Mouse (Mus musculus) adrenal gland, postnatal 10 days (tissue): ENCODE measurements around the gene Ccdc82. TPM values are rescaled to one million over a fixed set of nuclear protein-coding genes. Genes with fewer than 3 reads are reported as not detected.
A peak's percentile ranks its signal among the peaks of the same experiment; 100 is the strongest.

Experiments
- DNase-seq: peaks from one replicate; pipeline ENCODE4 v3.0.0; 2021; ENCODE audit warnings: mixed read lengths
- total RNA-seq, 2 experiments: library from RNA; stranded (reverse); gene quantifications; 2 replicates each; pipeline ENCODE4 v1.2.3; 2021

Ccdc82 gene
- total RNA-seq, 2 experiments from 2014 or later = 12.8 to 18.6 TPM

DNA sequence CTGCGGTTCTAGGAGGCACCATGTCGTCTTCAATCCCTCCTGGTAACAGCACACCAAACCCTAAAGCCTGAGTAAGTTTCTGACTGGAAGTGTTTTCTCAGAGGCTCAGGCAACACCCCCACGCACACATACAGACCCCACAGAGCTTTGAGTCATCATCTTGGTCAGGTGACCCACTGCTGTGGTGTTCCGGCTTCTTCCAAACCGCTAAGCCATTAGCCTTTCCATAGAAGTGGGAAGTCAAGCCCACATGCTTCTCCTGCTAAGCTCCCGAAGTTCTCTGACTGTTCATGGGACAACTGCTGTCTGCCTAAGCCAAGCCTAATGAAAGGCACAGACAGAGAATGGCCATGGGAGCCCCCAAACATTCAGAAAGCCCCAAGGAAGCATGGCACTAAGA, 52.4 kb downstream of the Ccdc82 start:
- no peak for DNase-seq

GRCm38 (mm10) chr9:13300041-13300441, 53.3 kb downstream of the Ccdc82 start:
- DNase-seq = peak; percentile 27

- no peak for DNase-seq
Measured at GRCm38 (mm10) chr9:13300891-13301782, 54.4 kb downstream of the Ccdc82 start.

GRCm38 (mm10) chr9:13302183-13302825, 55.5 kb downstream of the Ccdc82 start:
- DNase-seq = no peak

DNA sequence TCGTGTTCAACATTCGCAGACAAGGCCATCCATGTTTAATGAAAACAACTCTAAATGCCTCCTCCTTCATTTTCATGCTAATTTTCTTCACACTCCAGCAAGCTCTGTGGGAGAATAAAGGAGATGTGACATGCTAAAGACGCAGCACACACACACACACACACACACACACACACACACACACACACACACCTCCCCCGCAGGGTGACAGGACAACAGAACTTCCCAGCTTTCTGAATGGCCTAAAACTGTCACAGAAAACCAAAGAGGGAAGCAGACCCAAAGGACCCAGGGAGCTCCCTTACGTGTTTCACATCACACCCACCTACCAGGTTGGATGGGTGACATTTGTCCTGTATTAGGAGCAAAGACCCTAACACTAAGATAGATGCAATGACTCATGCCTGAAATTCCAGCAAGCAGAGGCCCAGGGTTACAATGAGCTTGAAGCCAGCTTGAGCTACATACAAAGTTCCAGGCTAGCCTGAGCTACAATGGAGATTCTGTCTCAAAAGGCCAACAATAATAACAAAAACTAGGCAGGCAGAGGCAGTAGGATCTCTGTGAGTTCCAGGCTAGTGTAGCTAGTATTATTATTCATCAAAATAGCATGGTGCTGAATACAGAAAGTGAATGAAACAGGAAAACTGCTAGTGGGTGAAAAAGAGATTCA, 56.5 kb downstream of the Ccdc82 start:
- DNase-seq = no peak

DNA sequence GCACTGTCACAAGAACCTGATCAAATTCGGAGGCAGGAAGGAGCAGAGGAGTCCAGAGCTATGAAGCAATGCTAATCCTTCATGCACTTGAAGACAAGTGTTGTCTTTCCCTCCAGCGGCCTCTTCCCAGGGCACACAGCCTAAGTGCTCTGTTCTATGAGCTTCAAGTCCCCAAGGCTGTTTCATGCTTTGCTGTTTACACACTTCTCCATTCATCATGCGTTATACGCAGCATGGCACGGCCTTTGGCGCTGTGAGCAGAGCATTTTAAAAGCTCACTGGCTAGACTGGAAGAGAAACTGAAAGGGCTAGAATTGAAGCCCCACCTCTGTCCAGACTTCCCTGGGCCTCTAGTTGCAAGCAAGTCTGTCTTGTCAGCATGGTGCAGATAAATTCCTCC, 57.2 kb downstream of the Ccdc82 start:
- DNase-seq = peak; percentile 67

- no peak for DNase-seq
Measured at GRCm38 (mm10) chr9:13306471-13306870, 59.7 kb downstream of the Ccdc82 start.

DNA sequence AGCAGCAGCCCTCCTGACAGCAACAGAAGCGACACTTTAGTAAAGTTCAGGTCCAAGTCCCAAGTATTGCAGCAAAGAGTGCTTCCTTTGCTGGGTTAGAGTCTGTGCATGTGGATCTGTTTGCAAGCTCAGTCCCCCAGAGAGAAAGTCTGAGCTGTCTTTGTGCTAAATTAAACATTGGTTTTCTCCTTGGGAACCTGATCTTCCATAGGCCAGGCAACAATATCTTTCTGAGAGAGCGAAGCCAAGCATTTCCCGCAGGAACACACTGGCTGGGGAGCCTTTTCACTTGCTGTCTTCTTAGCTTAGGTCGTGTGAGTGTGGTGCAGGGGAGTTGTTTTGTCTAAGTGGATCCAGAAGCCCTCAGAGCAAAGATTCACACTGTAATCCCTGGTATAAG, 60.5 kb downstream of the Ccdc82 start:
- DNase-seq = no peak

GRCm38 (mm10) chr9:13308718-13309117, 62.0 kb downstream of the Ccdc82 start:
- DNase-seq = no peak

DNA sequence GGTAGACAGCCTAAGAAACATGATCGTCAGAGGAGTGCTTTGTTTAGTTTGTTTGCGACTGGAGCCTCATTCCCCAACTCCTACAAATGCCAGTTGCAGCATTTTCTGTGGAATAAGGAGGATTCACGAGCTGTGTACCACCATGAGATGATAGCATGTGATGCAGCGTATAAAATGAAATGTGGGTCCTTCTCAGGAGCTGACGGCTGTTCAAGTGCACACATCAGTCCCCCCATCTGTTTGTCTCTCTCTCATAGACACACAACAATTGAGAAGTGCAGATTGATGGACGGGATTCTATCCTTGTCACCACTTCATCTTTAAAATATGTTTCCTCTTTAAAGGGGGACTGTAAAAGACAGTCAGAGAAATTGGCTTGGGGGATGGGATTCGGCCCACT, 63.1 kb downstream of the Ccdc82 start:
- DNase-seq = no peak

DNA sequence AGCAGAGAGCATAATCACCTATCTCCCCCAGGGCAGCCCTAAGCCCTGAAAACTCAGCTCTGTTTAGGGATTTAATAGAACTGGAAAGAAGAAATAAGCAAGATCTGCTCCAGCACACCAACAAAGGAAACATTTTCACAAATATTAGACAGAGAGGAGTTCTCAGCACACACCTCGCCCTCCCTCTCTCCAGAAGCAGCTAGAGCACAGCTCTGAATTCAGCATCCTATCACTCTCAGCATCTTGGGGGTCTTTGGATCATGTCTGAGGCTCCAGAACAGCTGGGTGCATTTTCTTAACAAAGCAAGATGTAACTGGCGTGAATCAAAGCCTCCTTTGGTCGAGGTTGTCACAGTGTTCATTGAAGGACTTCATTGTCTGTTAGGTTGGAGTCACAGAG, 63.5 kb downstream of the Ccdc82 start:
- DNase-seq = no peak

- no peak for DNase-seq
Measured at GRCm38 (mm10) chr9:13311094-13311493, 64.3 kb downstream of the Ccdc82 start.

DNA sequence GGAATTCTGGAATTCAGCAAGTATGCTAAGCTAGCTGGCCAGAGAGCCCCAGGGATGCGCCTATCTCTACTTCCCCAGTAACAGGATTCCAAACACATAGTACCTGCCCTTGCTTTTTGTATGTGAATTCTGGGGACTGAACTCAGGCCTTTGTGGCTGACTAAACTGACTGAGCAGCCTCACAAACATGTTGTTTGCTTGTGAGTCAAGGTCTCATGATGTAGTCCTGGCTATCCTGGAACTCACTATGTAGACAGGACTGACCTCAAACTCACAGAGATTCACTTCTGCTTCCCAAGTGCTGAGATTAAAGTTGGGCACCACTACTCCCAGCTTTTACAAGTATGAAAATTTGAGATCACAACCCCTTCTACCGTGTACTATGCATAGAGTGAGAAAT, 67.2 kb downstream of the Ccdc82 start:
- DNase-seq = no peak

DNA sequence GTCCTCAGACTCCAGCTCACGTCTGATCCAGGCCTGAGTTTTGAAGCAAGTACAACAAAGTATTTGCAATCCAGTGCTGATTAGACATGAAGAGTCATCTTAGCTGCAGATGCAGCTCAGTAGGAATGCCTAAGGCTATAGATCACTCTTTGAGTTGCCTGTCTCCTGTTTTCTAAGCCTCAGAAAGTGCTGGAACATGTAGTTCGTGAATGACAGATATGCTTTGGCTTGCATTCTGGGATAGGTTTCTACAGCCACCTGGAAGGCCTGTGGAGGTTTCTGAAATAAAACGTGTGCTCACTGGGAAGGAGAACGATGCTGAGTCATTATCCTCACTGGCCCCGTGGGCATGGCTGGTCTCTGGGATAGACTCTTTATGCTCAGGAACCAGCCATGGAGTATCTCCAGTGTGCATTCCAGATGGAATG, 67.8 kb downstream of the Ccdc82 start:
- DNase-seq = no peak

- no peak for DNase-seq
Measured at GRCm38 (mm10) chr9:13315393-13315792, 68.6 kb downstream of the Ccdc82 start.

DNA sequence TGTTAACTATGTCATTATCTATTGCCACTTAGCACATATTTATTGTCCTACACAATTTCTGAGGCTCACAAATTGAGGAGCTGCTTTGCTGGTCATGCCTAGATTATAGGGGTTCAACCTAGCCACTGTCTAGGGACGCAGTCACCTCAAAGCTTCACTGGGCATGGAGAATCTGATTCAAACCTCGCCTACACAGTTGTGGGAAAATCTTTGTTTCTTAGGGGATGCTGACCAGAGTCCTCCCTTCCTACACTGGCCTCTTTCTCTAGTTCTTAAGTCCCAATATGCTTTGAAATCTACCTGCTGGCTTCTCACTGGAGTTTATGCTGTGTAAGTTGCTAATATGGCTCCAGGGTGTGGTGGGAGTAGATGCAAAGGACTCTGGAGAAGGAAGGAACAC, 72.8 kb downstream of the Ccdc82 start:
- DNase-seq = no peak

DNA sequence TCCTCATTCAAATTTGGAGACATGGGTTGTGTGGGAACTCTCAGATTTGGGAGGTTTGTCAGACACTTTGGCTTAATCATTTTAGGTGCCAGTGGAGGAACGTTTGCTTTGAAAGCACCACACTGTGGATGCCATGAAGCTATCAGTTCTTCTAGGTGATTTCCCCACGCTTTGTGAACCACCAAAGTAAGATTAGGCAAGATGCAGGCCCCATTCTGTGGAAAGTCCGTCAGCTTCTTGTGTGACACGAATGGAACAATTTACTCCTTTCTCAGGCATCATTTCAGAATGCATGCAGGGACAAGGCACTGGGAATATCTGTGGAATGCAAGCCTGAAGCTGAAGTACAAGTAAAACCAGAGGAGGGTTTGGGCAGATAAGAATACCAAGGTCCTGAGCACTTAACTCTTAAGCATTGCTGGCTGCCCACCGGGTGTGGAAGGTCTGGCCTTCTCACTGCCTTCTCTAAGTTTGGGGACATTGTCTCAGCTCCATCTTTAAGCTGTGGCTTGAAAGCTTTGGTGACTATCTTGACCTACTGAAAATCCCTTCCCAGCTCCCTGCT, 74.1 kb downstream of the Ccdc82 start:
- no peak for DNase-seq

DNA sequence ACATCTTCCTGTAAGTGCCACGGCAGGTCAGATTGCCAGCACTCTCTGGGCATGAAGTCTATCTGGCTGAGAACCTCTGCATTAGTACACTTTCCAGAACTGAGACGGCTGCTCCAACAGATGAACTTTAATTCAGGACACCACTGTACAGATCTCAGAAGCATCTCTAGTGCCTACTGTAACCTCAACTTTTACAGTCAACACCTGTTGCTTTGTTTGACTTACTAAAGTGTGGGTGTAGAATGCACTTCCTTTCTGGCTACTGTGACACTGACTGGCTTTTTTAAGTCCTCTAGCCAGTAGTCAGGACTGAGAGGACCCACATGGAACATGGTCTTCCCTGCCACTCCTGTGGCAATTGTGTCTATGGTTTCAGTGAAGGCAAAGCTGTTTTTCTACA, 76.3 kb downstream of the Ccdc82 start:
- no peak for DNase-seq

DNA sequence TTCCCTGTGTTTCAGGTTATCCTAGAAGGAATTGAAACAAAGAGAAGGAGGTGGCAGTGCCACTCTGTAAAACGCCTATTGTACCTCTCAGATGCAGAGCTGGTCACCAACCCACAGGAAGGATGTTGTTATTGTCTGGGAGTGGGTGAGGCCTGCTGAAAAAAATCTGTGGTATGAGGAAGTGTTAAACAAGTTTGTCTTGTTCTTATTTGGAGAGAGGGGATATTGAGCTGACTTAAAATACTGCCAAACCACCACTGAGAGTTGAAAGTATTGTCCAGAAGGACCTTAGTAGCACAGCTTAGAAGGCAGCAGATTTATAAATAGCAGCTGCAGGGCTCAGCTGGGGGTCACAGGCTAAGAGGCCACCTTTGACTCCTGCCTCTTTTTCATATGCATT, 76.9 kb downstream of the Ccdc82 start:
- DNase-seq = no peak
